ENCODE assay signal across 8 mouse cellular contexts in the genomic region with DNA sequence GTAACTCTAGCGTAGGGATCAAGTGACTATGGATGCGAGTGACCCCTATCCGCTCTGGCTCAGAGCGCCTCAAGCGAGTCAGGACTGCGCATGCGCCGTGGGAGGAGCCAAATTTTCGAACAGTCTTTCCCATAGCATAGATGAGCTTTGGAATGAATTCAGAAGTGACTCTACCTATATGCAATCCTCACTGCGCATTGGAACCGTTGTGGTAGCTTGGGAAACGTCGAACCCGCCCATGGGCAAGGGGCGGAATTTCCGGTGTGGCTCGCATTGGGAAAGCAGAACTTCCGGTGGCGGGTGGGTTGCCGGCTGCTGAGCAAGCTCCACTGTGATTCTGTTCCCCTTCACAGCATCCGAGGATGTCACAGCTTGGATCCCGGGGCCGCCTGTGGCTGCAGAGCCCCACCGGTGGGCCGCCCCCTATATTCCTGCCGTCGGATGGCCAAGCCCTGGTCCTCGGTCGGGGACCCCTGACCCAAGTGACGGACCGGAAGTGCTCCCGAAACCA. TPM values are rescaled to one million over a fixed set of nuclear protein-coding genes. Genes with fewer than 3 reads are reported as not detected.
DNase-seq lines count a peak whose midpoint lies in the region; ATAC-seq and TF ChIP-seq lines count a peak whose summit lies in the region.

Gene Pnkp (plus strand): TSS at position 98 of the 511 bp plus-strand sequence.

- peak within 1 kb of the TSS; percentile 82 for H3K9ac ChIP-seq in heart, embryonic 12.5 days
- H3K9ac ChIP-seq in kidney, postnatal 0 days (ENCODE audit: low read depth, low read length), result peak within 1 kb of the TSS; percentile 82
- peak within 1 kb of the TSS; percentile 83 for H3K9ac ChIP-seq in liver, embryonic 11.5 days (ENCODE audit: low read depth, low read length)
- H3K9ac ChIP-seq in stomach, embryonic 14.5 days (replicated peaks; ENCODE audit: low read depth, low read length), result peak within 1 kb of the TSS; percentile 64

- H3K27me3 ChIP-seq in heart, embryonic 12.5 days (replicated peaks), result no peaks in the 10 kb centered on the region
- H3K27me3 ChIP-seq in kidney, postnatal 0 days (ENCODE audit: insufficient read depth, low read length), result no peaks in the 10 kb centered on the region
- H3K27me3 ChIP-seq in liver, embryonic 11.5 days (replicated peaks; ENCODE audit: control insufficient read depth, insufficient read depth, low read length), result no peaks in the 10 kb centered on the region
- H3K27me3 ChIP-seq in stomach, embryonic 14.5 days (ENCODE audit: control insufficient read depth, insufficient read depth, low read length), result no peaks in the 10 kb centered on the region

- H3K36me3 ChIP-seq in heart, embryonic 12.5 days, result peaks cover 29% of the 10 kb centered on the region
- 0 out of 2 replicates have a peak, but pooled peaks cover 2% of the 10 kb centered on the region for H3K36me3 ChIP-seq in kidney, postnatal 0 days (ENCODE audit: insufficient read depth, low read length)
- H3K36me3 ChIP-seq in liver, embryonic 11.5 days (ENCODE audit: control insufficient read depth, insufficient read depth, low read length), result peaks cover 13% of the 10 kb centered on the region
- H3K36me3 ChIP-seq in stomach, embryonic 14.5 days (ENCODE audit: control insufficient read depth, insufficient read depth, low read length), result peaks cover 22% of the 10 kb centered on the region

- H3K9me3 ChIP-seq in heart, embryonic 12.5 days (replicated peaks), result no peaks in the 10 kb centered on the region
- H3K9me3 ChIP-seq in kidney, postnatal 0 days (replicated peaks; ENCODE audit: low read length), result no peaks in the 10 kb centered on the region
- no peaks in the 10 kb centered on the region for H3K9me3 ChIP-seq in liver, embryonic 11.5 days (ENCODE audit: control insufficient read depth, low read length)
- no peaks in the 10 kb centered on the region for H3K9me3 ChIP-seq in stomach, embryonic 14.5 days (ENCODE audit: control insufficient read depth, low read depth, low read length)

- H3K4me3 ChIP-seq in heart, embryonic 12.5 days, result peak within 1 kb of the TSS; percentile 66
- peak within 1 kb of the TSS; percentile 73 for H3K4me3 ChIP-seq in kidney, postnatal 0 days (replicated peaks; ENCODE audit: low read depth, low read length)
- H3K4me3 ChIP-seq in liver, embryonic 11.5 days (ENCODE audit: low read depth, low read length), result peak within 1 kb of the TSS; percentile 91
- peak within 1 kb of the TSS; percentile 72 for H3K4me3 ChIP-seq in stomach, embryonic 14.5 days (ENCODE audit: low read depth, low read length)

- DNase-seq in CD4-positive, CD25-positive, alpha-beta regulatory T cell, adult 2 months (ENCODE audit: low read depth, low spot score), result peak; percentile 89
- peak; percentile 88 for DNase-seq in brain, embryonic 18.5 days (ENCODE audit: low read depth, low spot score)
- peak; percentile 90 for DNase-seq in kidney, postnatal 0 days (ENCODE audit: low spot score)
- peak; percentile 86 for DNase-seq in liver, embryonic 11.5 days (ENCODE audit: low spot score)
- peak; percentile 92 for DNase-seq in naive thymus-derived CD4-positive, alpha-beta T cell, adult 2 months (ENCODE audit: low read depth)

- H3K27ac ChIP-seq in heart, embryonic 12.5 days (ENCODE audit: poor library complexity, severe bottlenecking), result peak within 1 kb of the TSS; percentile 86
- H3K27ac ChIP-seq in kidney, postnatal 0 days, result peak within 1 kb of the TSS; percentile 92
- H3K27ac ChIP-seq in liver, embryonic 11.5 days (ENCODE audit: low read depth, low read length), result peak within 1 kb of the TSS; percentile 97
- H3K27ac ChIP-seq in stomach, embryonic 14.5 days (ENCODE audit: low read length), result peak within 1 kb of the TSS; percentile 93

- WGBS in heart, embryonic 12.5 days, result under 1% methylated on average over 32 of the region's 32 CpGs
- under 1% methylated on average over 32 of the region's 32 CpGs for WGBS in kidney, postnatal 0 days
- WGBS in liver, embryonic 11.5 days, result under 1% methylated on average over 32 of the region's 32 CpGs
- under 1% methylated on average over 32 of the region's 32 CpGs for WGBS in stomach, embryonic 14.5 days

- peak; percentile 50 for ATAC-seq in erythroid progenitor cell, adult 5-6 weeks (replicated peaks; ENCODE audit: low FRiP score, poor library complexity, severe bottlenecking)
- peak; percentile 31; the same call in 1 of the 2 replicates for ATAC-seq in heart, embryonic 12.5 days (ENCODE audit: insufficient number of reproducible peaks, low FRiP score)
- peak; percentile 3; the same call in 1 of the 2 replicates for ATAC-seq in kidney, postnatal 0 days (replicated peaks; ENCODE audit: low FRiP score, low read depth)
- ATAC-seq in liver, embryonic 11.5 days (replicated peaks; ENCODE audit: low FRiP score), result peak; percentile 16
- ATAC-seq in stomach, embryonic 14.5 days (ENCODE audit: insufficient number of reproducible peaks, insufficient read depth, low FRiP score, low read depth), result peak; percentile 24

- peaks cover 63% of the 10 kb centered on the region for H3K4me1 ChIP-seq in heart, embryonic 12.5 days (replicated peaks)
- H3K4me1 ChIP-seq in kidney, postnatal 0 days (replicated peaks; ENCODE audit: insufficient read depth, low read length), result peaks cover 28% of the 10 kb centered on the region
- H3K4me1 ChIP-seq in liver, embryonic 11.5 days (replicated peaks; ENCODE audit: control insufficient read depth, insufficient read depth, low read length), result peaks cover 50% of the 10 kb centered on the region
- peaks cover 40% of the 10 kb centered on the region for H3K4me1 ChIP-seq in stomach, embryonic 14.5 days (ENCODE audit: control insufficient read depth, insufficient read depth, low read length)

- TF ChIP-seq CTCF in kidney, postnatal 0 days (IDR thresholded peaks at IDR 0.05; ENCODE audit: low read depth), result peak; percentile 10; the same call in 1 of the 2 replicates

- peak within 1 kb of the TSS; percentile 95 for H3K4me2 ChIP-seq in heart, embryonic 12.5 days
- peak within 1 kb of the TSS; percentile 92 for H3K4me2 ChIP-seq in kidney, postnatal 0 days (ENCODE audit: low read length)
- H3K4me2 ChIP-seq in liver, embryonic 11.5 days, result peak within 1 kb of the TSS; percentile 93
- peak within 1 kb of the TSS; percentile 96 for H3K4me2 ChIP-seq in stomach, embryonic 14.5 days (replicated peaks; ENCODE audit: low read depth, low read length)

RNA-seq across cellular contexts. Expression of gene Pnkp, which starts in this region (rescaled TPM):
- 29.6 and 36.0 TPM in 2 replicates for total RNA-seq in erythroid progenitor cell, adult 5-6 weeks (2015; ENCODE audit: low replicate concordance)
- total RNA-seq in erythroid progenitor cell, adult 5-6 weeks (2017; ENCODE audit: low replicate concordance), result 30.9 and 58.2 TPM in 2 replicates
- 23.3 and 27.0 TPM in 2 replicates for polyA plus RNA-seq in heart, embryonic 12.5 days (2016; fragmentation: Nextera tagmentation; extraction: Ambion mirVana)
- polyA plus RNA-seq in kidney, postnatal 0 days (2015; fragmentation: Nextera tagmentation; extraction: Ambion mirVana), result 34.0 and 36.4 TPM in 2 replicates
- 30.9 and 32.5 TPM in 2 replicates for polyA plus RNA-seq in liver, embryonic 11.5 days (2014; fragmentation: Nextera tagmentation; extraction: Ambion mirVana)
- polyA plus RNA-seq in stomach, embryonic 14.5 days (2014; fragmentation: Nextera tagmentation; extraction: Ambion mirVana), result 25.7 and 30.0 TPM in 2 replicates

Comparison
In these comparisons a context has a peak if more than half of its experiments do, and no peak if none do; other contexts are left out.
1. Peak in every context shown above with its lines: DNase-seq, ATAC-seq, H3K4me3 ChIP-seq and H3K27ac ChIP-seq.